Mouse (Mus musculus) G1E (cell line): ENCODE results near the gene 1700030K09Rik.

Experiments
- CTCF ChIP-seq: IDR thresholded peaks from 2 replicates; pipeline ENCODE4 v1.5.1; 2012; ENCODE audit warnings: low read depth, low read length, inconsistent platforms, mixed read lengths
- POLR2AphosphoS5 ChIP-seq: IDR thresholded peaks from 2 replicates; pipeline ENCODE4 v1.6.1; 2012; ENCODE audit warnings: low read depth, low read length, inconsistent platforms; ENCODE audit not compliant: insufficient replicate concordance
- TAL1 ChIP-seq: conservative IDR thresholded peaks from 2 replicates; pipeline ENCODE4 v1.6.1; 2012; ENCODE audit warnings: low read depth, low read length, inconsistent platforms, mixed read lengths

DNA sequence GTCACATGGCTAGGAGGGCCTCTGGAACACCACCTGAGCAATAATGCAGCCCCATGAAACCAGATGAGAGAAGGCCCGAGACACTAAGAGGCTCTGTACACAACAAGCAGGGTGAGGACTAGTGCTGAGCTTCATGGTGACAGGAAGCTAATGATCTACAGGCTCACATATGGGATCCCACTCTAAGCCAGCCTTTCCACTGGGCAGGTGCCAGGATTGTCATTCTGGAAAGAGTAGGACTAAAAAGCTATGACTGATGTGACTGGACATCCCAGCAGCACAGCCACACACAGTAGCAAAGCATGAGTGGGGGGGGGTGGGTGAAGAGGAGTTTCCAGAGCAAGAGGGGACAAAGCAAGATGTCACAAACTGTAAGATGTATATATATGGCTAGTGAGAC is 54.2 kb downstream of the 1700030K09Rik start:
- TF ChIP-seq POLR2AphosphoS5, result no peak
- no peak for TF ChIP-seq CTCF
- TF ChIP-seq TAL1, result no peak
